Mouse (Mus musculus) CD4-positive, CD25-positive, alpha-beta regulatory T cell, adult 2 months (primary cell): Measurements from ENCODE around the gene Cnnm1.
A peak's percentile ranks its signal among the peaks of the same experiment; 100 is the strongest.

Experiments
- DNase-seq: peaks from one replicate; pipeline ENCODE4 v3.0.0-alpha.2; 2012; ENCODE audit warnings: low read depth, low spot score

Cnnm1 gene

GRCm38 (mm10) chr19:43530197-43530770, 90.0 kb downstream of the Cnnm1 start:
- peak; percentile 89 for DNase-seq

DNA sequence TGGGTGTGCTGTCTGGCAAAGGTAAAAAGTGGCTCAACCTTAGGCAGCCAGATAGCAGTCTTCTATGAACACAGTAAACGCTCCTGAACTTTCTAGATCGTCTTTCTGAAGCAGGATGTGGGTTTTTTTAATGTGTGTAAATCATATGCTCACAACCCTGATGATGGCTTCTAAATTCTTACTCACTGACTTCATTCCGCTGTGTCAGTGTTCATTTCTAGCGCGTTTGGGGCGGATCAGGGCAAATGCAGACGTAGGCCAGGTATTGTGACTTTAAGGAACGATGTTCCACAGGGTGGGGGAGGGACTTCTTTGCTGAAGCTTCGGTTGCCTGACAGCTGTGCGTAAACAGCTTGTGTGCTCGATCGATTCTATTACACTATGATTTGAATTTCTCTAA, 90.7 kb downstream of the Cnnm1 start:
- DNase-seq, result peak; percentile 90

- no peak for DNase-seq
Observed at GRCm38 (mm10) chr19:43535372-43535771, 95.1 kb downstream of the Cnnm1 start.

- DNase-seq, result no peak
Observed at GRCm38 (mm10) chr19:43546337-43547117, 106.3 kb downstream of the Cnnm1 start.
